Mouse (Mus musculus) C2C12 (cell line): ENCODE data around the gene 1700012A03Rik.

Experiments used
- CEBPB ChIP-seq: IDR thresholded peaks from one replicate; pipeline ENCODE4 v1.6.1; 2011; ENCODE audit warnings: low read depth, mild to moderate bottlenecking, control low read depth, moderate library complexity
- CTCF ChIP-seq: IDR thresholded peaks from one replicate; pipeline ENCODE4 v1.5.1; 2011; ENCODE audit not compliant: control insufficient read depth, insufficient read depth, insufficient read length
- FOSL1 ChIP-seq: IDR thresholded peaks from one replicate; pipeline ENCODE4 v1.8.0; 2011; ENCODE audit warnings: mild to moderate bottlenecking, low read length; ENCODE audit not compliant: poor library complexity, insufficient read depth, severe bottlenecking
- MAX ChIP-seq: IDR thresholded peaks from one replicate; pipeline ENCODE4 v1.6.1; 2011; ENCODE audit warnings: mild to moderate bottlenecking, control low read depth
- MYOG ChIP-seq: IDR thresholded peaks from one replicate; pipeline ENCODE4 v1.6.1; 2011; ENCODE audit not compliant: control insufficient read depth, insufficient read length; ENCODE audit errors: extremely low read depth
- USF1 ChIP-seq: IDR thresholded peaks from one replicate; pipeline ENCODE4 v1.6.1; 2011; ENCODE audit warnings: low read depth, mild to moderate bottlenecking, control low read depth, moderate library complexity

GRCm38 (mm10) chr6:32105547-32106275 lies 55.7 kb downstream of the 1700012A03Rik start:
- TF ChIP-seq CTCF: no peak
- no peak for TF ChIP-seq USF1
- no peak for TF ChIP-seq MAX
- TF ChIP-seq MYOG: no peak
- no peak for TF ChIP-seq CEBPB
- TF ChIP-seq FOSL1: no peak
